Mouse (Mus musculus): ENCODE results near the gene Bak1.

Gene Bak1

GRCm38 (mm10) chr17:27028909-27029308 lies at the start of gene Bak1:
TSS of gene Bak1 (minus strand) at chr17:27029009.
- no peak for DNase-seq

- DNase-seq, result no peak
These were observed 49.7 kb upstream of the Bak1 start for GRCm38 (mm10) chr17:27078499-27078898.

- DNase-seq, result no peak
These were observed 49.1 kb upstream of the Bak1 start for GRCm38 (mm10) chr17:27077920-27078319.

- DNase-seq, result no peak
These were observed 48.3 kb upstream of the Bak1 start for GRCm38 (mm10) chr17:27077133-27077532.

GRCm38 (mm10) chr17:27074849-27075745 lies 46.3 kb upstream of the Bak1 start:
- no peak for DNase-seq

GRCm38 (mm10) chr17:27074236-27074635 lies 45.4 kb upstream of the Bak1 start:
- DNase-seq, result no peak

GRCm38 (mm10) chr17:27073778-27074177 lies 45.0 kb upstream of the Bak1 start:
- no peak for DNase-seq

- DNase-seq, result no peak
These were observed 44.3 kb upstream of the Bak1 start for GRCm38 (mm10) chr17:27073126-27073525.

- DNase-seq, result no peak
These were observed 43.6 kb upstream of the Bak1 start for GRCm38 (mm10) chr17:27072363-27072762.

GRCm38 (mm10) chr17:27071630-27072029 lies 42.8 kb upstream of the Bak1 start:
- peak; percentile 69 for DNase-seq

- no peak for DNase-seq
These were observed 42.1 kb upstream of the Bak1 start for GRCm38 (mm10) chr17:27070913-27071312.

GRCm38 (mm10) chr17:27069071-27069470 lies 40.3 kb upstream of the Bak1 start:
- DNase-seq, result no peak

- no peak for DNase-seq
These were observed 37.3 kb upstream of the Bak1 start for GRCm38 (mm10) chr17:27066065-27066464.

- DNase-seq, result no peak
These were observed 35.4 kb upstream of the Bak1 start for GRCm38 (mm10) chr17:27064195-27064594.

- DNase-seq, result no peak
These were observed 34.9 kb upstream of the Bak1 start for GRCm38 (mm10) chr17:27063717-27064116.

GRCm38 (mm10) chr17:27062684-27063083 lies 33.9 kb upstream of the Bak1 start:
- DNase-seq, result no peak

GRCm38 (mm10) chr17:27061727-27062126 lies 32.9 kb upstream of the Bak1 start:
- DNase-seq, result no peak

- no peak for DNase-seq
These were observed 31.9 kb upstream of the Bak1 start for GRCm38 (mm10) chr17:27060698-27061097.

- no peak for DNase-seq
These were observed 28.8 kb upstream of the Bak1 start for GRCm38 (mm10) chr17:27057517-27058055.

- DNase-seq, result peak; percentile 84
These were observed 28.2 kb upstream of the Bak1 start, which contains the start of gene Itpr3 for GRCm38 (mm10) chr17:27056812-27057516. TSS of gene Itpr3 (plus strand) at chr17:27057304.

- DNase-seq, result peak; percentile 91
These were observed 27.4 kb upstream of the Bak1 start for GRCm38 (mm10) chr17:27056170-27056569.

GRCm38 (mm10) chr17:27051514-27051913 lies 22.7 kb upstream of the Bak1 start:
- DNase-seq, result peak; percentile 86

- DNase-seq, result no peak
These were observed 22.0 kb upstream of the Bak1 start for GRCm38 (mm10) chr17:27050853-27051252.
